Comparison of ENCODE assay signal across 30 mouse cellular contexts in the genomic region with DNA sequence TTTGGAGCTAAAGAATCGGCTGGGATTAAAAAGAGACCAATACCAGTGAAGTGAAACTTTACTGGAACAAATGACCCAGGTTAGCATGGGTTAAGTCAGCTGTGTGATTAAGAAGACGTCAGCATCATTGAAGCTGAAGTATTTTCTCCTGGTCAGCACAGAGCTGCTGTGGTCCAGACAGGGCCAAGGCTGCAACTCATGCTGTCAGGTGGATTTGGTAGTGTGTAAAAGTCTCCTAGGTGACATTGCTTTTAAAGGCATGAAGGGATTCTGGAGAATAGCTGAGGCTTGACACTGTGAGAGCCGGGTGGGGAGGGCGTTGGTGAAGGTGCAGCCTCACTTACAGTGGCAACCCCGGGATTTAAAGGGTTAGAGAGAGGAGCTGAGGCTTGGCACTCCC.
"Had no signal": no experiment of that assay in that cellular context is flagged by ENCODE, and none has a peak within 500 bp of the region (broad histone marks: within the 10 kb centered on the region; RNA-seq: fewer than 3 reads in every experiment).

No protein-coding gene starts in this region.

- H3K4me2 ChIP-seq: limb, embryonic 12.5 days; limb, embryonic 13.5 days; limb, embryonic 15.5 days; liver, embryonic 11.5 days; liver, embryonic 12.5 days; liver, embryonic 13.5 days; liver, embryonic 15.5 days; lung, embryonic 14.5 days; lung, embryonic 15.5 days; midbrain, embryonic 12.5 days; midbrain, embryonic 13.5 days; midbrain, embryonic 15.5 days; neural tube, embryonic 12.5 days had no signal

- DNase-seq: left cerebral cortex, postnatal 4 days; liver; liver, embryonic 13.5 days; liver, postnatal 0 days; lung, adult 18-20 months; lung, adult 2 months; lung, embryonic 14.5 days; lung, postnatal 10 days; lung, postnatal 14 days; lung, postnatal 36 days; lung, postnatal 4 days; midbrain, embryonic 14.5 days had no signal

- H3K27ac ChIP-seq: limb, embryonic 10.5 days; limb, embryonic 12.5 days; limb, embryonic 13.5 days; limb, embryonic 15.5 days; liver, embryonic 12.5 days; liver, embryonic 13.5 days; liver, embryonic 14.5 days; liver, embryonic 15.5 days; lung, embryonic 15.5 days; macrophage; midbrain, embryonic 10.5 days; midbrain, embryonic 12.5 days; midbrain, embryonic 13.5 days; midbrain, embryonic 15.5 days; neural tube, embryonic 12.5 days had no signal

- ATAC-seq: liver, embryonic 12.5 days; liver, postnatal 0 days; lung, postnatal 0 days; midbrain, embryonic 13.5 days; midbrain, embryonic 15.5 days had no signal

- H3K9ac ChIP-seq: limb, embryonic 12.5 days; limb, embryonic 13.5 days; limb, embryonic 15.5 days; liver, embryonic 12.5 days; liver, embryonic 13.5 days; liver, embryonic 14.5 days; liver, embryonic 15.5 days; liver, postnatal 0 days; lung, embryonic 14.5 days; lung, embryonic 15.5 days; midbrain, embryonic 12.5 days; midbrain, embryonic 13.5 days; midbrain, embryonic 15.5 days; neural tube, embryonic 12.5 days had no signal

- H3K4me3 ChIP-seq: limb, embryonic 10.5 days; limb, embryonic 12.5 days; limb, embryonic 13.5 days; limb, embryonic 15.5 days; liver, embryonic 12.5 days; liver, embryonic 13.5 days; liver, embryonic 15.5 days; lung, embryonic 15.5 days; megakaryocyte, embryonic 14.5 days; midbrain, embryonic 10.5 days; midbrain, embryonic 12.5 days; midbrain, embryonic 13.5 days; midbrain, embryonic 15.5 days; myocyte; neural tube, embryonic 12.5 days had no signal

- H3K4me1 ChIP-seq: limb, embryonic 10.5 days; limb, embryonic 12.5 days; limb, embryonic 13.5 days; limb, embryonic 15.5 days; lung, embryonic 15.5 days; midbrain, embryonic 12.5 days; midbrain, embryonic 13.5 days; midbrain, embryonic 15.5 days; neural tube, embryonic 12.5 days had no signal

- H3K9me3 ChIP-seq: limb, embryonic 10.5 days; limb, embryonic 12.5 days; limb, embryonic 13.5 days; limb, embryonic 15.5 days; liver, embryonic 12.5 days; liver, embryonic 13.5 days; liver, embryonic 15.5 days; lung, embryonic 15.5 days; midbrain, embryonic 10.5 days; midbrain, embryonic 12.5 days; midbrain, embryonic 13.5 days; midbrain, embryonic 15.5 days; neural tube, embryonic 12.5 days had no signal

- H3K27me3 ChIP-seq: limb, embryonic 12.5 days; limb, embryonic 13.5 days; limb, embryonic 15.5 days; liver, embryonic 12.5 days; liver, embryonic 13.5 days; lung, embryonic 15.5 days; megakaryocyte, embryonic 14.5 days; midbrain, embryonic 12.5 days; midbrain, embryonic 13.5 days; midbrain, embryonic 15.5 days; neural tube, embryonic 12.5 days had no signal

- H3K36me3 ChIP-seq: limb, embryonic 10.5 days; limb, embryonic 12.5 days; limb, embryonic 13.5 days; limb, embryonic 15.5 days; liver, embryonic 12.5 days; liver, embryonic 13.5 days; liver, embryonic 15.5 days; lung, embryonic 15.5 days; midbrain, embryonic 10.5 days; midbrain, embryonic 12.5 days; midbrain, embryonic 13.5 days; midbrain, embryonic 15.5 days; neural tube, embryonic 12.5 days had no signal
